Mouse (Mus musculus): ENCODE results near the gene Tmem138. TPM values are rescaled to one million over a fixed set of nuclear protein-coding genes. Genes with fewer than 3 reads are reported as not detected.

The Tmem138 gene
- polyA plus RNA-seq (2015; fragmentation: Nextera tagmentation; extraction: Ambion mirVana) = 28.4 and 29.4 TPM in 2 replicates

DNA sequence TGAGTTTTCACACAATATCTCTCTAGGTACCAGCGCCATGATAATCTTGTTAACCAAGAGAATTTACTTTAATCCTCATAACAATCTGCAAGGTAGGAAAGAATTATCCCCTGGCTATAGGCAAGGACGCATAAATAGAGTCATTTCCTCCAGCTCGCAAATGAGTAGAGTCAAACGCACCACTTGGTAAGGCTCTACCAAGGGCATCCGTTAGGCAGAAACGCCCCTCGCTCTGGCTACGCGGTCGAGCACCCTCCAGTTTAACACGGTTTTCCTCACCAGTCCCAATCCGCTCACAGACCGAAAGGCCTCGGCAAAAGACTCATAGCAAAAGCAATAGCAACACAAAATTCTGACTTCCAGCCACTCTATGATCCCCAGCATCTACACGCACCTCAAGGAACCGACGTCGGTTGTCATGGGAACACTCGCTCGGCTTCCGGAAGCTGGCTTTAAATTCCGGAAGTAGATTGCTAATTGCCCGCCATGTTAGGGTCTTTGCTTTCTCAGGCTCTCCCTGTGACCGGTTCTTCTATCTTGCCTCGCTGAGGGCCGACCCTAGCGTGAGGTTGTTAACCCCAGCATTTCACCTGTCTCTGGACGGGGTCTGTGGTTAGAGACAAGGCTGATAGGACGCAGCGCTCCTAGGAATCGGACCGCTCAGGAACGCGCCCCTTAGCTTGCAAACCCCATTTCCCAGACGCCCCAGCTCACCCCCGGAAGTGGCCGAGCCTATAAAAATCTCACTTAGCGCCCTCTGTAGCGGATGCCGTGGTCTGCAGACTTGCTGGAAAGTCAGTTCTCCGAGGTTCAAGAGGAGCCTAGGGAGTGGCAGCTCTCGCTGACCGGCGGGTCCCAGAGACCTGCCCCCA lies at the start of gene Tmem138, which contains the start of gene Cyb561a3:
TSS of gene Tmem138 (minus strand) at position 673 of the 872 bp plus-strand sequence.
TSS of gene Cyb561a3 (plus strand) at position 483 of the 872 bp plus-strand sequence.
- under 1% methylated on average over 44 of the region's 44 CpGs for WGBS
- H3K27ac ChIP-seq = peak within 1 kb of the TSS; percentile 94
- no peaks in the 10 kb centered on the region for H3K9me3 ChIP-seq

DNA sequence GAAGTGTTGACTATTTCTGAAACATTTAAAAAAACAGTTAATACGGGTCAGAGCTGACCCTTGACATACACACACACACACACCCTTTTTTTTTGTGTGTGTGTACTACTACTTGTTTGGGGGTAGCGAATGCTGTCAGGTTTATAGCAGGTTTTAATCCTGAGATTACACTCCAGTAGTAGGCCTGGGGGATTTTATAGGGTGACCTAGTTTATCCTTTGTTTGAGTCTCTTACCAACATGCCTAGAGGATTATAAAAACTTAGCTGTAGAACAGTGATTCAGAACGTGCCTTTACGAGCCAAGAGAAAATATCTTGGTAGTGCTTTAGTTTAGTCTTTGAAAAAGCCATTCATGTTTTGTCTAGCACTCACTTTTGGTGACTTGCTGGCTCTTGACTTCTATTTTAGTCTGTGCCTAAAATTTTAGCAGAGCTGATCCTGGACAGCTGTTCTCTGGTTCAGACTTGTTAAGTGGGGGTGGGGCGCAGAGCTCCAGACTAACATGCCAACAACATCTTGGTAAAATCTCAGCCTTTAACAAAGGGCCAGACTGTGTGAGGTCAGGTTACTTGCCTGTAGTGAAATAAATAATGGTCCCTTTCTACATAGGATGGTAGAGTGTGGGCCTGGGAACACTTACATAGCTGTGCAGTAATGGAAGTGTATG lies 31.5 kb upstream of the Tmem138 start:
- no peak for ATAC-seq (ENCODE audit: insufficient read depth, low FRiP score, low read depth)
- H3K27ac ChIP-seq = no peak overlapping the region
- peaks cover 30% of the 10 kb centered on the region for H3K4me1 ChIP-seq
- 62% methylated on average over 5 of the region's 5 CpGs for WGBS
- no peak overlapping the region for H3K9ac ChIP-seq
- H3K36me3 ChIP-seq = peaks cover 58% of the 10 kb centered on the region
- no peaks in the 10 kb centered on the region for H3K9me3 ChIP-seq
- no peaks in the 10 kb centered on the region for H3K27me3 ChIP-seq (replicated peaks)
- no peak overlapping the region for H3K4me2 ChIP-seq
- no peak overlapping the region for H3K4me3 ChIP-seq (replicated peaks)

More for the DNA sequence above, at the start of gene Tmem138, which contains the start of gene Cyb561a3:
- Histone ChIP-seq H3K36me3 (peaks cover 15% of the 10 kb centered on the region; the same call in 1 of the 2 replicates), H3K4me3 (replicated peaks) (peak within 1 kb of the TSS; percentile 74), H3K27me3 (replicated peaks) (no peaks in the 10 kb centered on the region), H3K9ac (peak within 1 kb of the TSS; percentile 77), H3K4me2 (peak within 1 kb of the TSS; percentile 80), H3K4me1 (peaks cover 15% of the 10 kb centered on the region; the same call in 1 of the 2 replicates)
- peak; percentile 93 for ATAC-seq (ENCODE audit: insufficient read depth, low FRiP score, low read depth)

DNA sequence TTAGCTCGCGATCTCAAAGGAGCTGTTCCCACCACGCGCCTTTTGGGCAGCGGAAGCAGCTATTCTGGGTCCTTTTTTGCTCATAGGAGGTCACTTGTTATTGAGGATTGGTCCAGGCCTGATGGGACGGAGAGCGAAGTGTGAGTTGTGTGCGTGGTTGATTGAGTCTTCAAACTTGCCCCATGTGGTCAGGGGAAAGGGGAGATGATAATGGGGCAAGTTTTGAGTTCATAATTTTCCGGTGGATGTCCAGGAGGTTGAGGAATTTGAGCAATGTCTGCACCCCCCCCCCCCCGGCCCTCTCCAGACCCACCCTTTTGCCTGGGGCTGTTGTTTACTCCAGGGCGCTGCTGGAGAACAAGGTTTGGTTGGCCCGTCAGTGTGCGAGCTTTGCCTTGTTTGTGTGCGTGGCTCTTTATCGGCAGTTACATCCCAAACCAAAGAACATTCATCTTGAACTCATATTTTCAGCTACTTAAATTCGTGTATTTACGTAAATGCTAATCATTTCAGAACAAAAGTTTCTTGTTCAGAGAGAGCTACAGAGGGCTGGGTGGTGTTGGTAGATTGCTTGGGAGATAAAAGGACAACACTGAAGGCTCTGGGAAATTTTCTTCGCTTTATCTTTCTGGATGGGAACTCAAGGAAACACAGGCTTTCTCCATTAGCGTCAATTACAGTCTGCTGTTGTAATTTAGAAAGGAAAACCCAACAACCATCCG lies 28.9 kb upstream of the Tmem138 start:
- peaks cover 33% of the 10 kb centered on the region for H3K4me1 ChIP-seq

DNA sequence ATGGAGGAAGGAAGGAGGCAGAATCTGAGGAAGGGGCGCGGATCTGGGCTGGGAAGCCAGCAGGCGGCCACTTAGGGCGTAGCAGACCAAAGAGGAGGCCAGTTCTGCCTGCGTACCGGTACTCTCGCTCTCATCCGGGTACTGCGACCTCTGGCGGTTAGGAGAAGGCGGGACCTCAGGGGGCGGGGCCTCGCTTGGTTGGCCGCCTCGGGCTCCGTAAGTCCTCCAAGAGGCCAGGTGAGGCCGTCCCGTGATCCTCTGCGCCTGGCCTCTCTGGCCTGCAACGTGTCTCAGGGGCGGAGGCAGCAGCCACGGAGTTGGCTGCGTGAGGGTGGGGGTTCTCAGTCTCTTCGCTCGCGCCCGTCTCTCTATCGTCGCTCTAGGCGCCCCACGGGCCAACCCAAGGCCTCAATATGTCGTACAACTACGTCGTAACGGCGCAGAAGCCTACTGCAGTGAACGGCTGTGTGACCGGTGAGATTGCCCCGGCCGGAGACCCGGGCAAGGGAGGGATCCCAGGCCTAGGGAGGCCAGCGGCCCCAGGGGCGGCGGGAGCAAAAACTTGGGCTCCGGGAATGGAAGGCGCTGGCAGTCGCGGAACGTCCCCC lies 28.2 kb upstream of the Tmem138 start, which contains the start of the genes Ddb1 and Tkfc:
TSS of gene Ddb1 (plus strand) at position 35 of the 608 bp plus-strand sequence.
TSS of gene Tkfc (minus strand) at position 362 of the 608 bp plus-strand sequence.
- WGBS = 0% methylated on average over 48 of the region's 49 CpGs
- Histone ChIP-seq H3K4me1 (peaks cover 33% of the 10 kb centered on the region), H3K9me3 (no peaks in the 10 kb centered on the region)

More for the DNA sequence above, 28.9 kb upstream of the Tmem138 start:
- peak overlapping the region; percentile 75 for H3K4me2 ChIP-seq
- no peaks in the 10 kb centered on the region for H3K9me3 ChIP-seq
- peaks cover 33% of the 10 kb centered on the region for H3K36me3 ChIP-seq
- H3K27me3 ChIP-seq (replicated peaks) = no peaks in the 10 kb centered on the region
- H3K4me3 ChIP-seq (replicated peaks) = peak overlapping the region; percentile 70
- peak overlapping the region; percentile 94 for H3K27ac ChIP-seq
- 5% methylated on average over 20 of the region's 20 CpGs for WGBS
- H3K9ac ChIP-seq = peak overlapping the region; percentile 94
- ATAC-seq (ENCODE audit: insufficient read depth, low FRiP score, low read depth) = no peak

DNA sequence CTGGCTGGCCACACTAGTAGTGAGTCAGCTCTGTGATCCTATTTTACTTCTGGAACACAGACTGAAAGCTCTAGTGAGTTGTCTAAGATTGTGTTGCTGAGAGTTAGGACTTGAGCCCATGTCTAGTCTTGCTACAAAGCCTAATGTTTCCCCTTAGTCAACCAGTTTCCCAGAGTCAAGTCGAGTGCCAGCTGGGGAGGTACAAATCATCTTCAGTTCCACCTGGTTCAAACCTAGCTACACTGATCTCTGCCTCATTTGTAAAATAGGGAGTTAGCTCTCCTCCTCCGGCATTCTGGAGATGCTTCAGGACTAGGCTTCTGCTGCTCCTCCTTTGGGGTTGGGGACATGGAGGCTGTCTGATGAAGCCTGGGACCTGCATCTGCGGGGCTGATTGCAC lies 27.4 kb upstream of the Tmem138 start:
- 47% methylated on average over 3 of the region's 3 CpGs for WGBS
- Histone ChIP-seq H3K9ac (peak overlapping the region; percentile 48), H3K27ac (peak overlapping the region; percentile 95), H3K4me3 (replicated peaks) (peak overlapping the region; percentile 70), H3K4me1 (peaks cover 33% of the 10 kb centered on the region), H3K27me3 (replicated peaks) (no peaks in the 10 kb centered on the region), H3K9me3 (no peaks in the 10 kb centered on the region), H3K4me2 (peak overlapping the region; percentile 75), H3K36me3 (peaks cover 20% of the 10 kb centered on the region; the same call in 1 of the 2 replicates)
- no peak for ATAC-seq (ENCODE audit: insufficient read depth, low FRiP score, low read depth)

More for the DNA sequence above, 28.2 kb upstream of the Tmem138 start, which contains the start of the genes Ddb1 and Tkfc:
- ATAC-seq (ENCODE audit: insufficient read depth, low FRiP score, low read depth) = peak; percentile 98
- peak within 1 kb of the TSS; percentile 70 for H3K4me3 ChIP-seq (replicated peaks)
- H3K9ac ChIP-seq = peak within 1 kb of the TSS; percentile 94
- peak within 1 kb of the TSS; percentile 75 for H3K4me2 ChIP-seq
- H3K36me3 ChIP-seq = peaks cover 26% of the 10 kb centered on the region
- H3K27ac ChIP-seq = peak within 1 kb of the TSS; percentile 95
- no peaks in the 10 kb centered on the region for H3K27me3 ChIP-seq (replicated peaks)

DNA sequence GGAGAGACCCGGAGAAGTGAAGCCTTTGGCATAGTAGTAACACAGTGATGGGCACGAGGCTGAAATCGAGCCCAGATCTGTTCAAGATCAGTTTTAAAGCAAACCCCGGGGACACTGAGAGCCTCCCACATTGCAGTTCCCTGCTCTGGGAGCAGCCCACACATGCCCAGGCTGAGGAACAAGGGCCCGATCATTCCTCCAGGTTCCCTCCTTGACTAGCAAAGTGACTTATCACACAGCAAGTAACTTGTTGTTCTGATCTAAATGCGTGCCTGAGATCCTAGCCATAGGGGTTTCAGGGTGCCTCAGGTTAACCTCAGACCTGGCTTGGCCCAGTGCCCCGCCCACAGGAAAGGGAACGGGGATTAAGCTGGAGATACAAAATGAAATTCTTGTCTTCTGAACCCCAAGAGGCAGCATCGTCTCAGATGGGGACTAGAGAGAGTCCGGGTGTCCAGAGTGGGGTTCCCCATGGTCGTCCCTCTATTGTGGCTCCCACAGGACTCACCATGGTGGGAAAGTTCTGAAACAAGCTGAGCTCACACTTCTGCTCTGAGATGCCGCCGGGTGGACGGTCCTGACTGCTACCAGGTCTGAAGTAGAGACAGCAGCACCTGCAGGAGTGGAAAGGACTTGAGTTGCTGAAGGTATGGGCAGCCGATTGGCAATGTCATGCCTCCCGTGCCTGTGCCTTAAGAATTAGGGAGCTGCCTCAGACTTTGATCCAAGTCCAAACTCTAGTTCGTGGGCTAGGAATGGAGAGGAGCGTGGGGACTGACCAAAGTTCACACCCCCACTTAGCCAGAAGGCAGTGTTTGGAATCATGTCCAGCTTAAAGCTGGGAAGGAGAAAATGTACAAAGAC lies 26.7 kb upstream of the Tmem138 start:
- Histone ChIP-seq H3K9ac (no peak overlapping the region), H3K4me3 (replicated peaks) (no peak overlapping the region), H3K27me3 (replicated peaks) (no peaks in the 10 kb centered on the region), H3K27ac (no peak overlapping the region), H3K4me2 (peak overlapping the region; percentile 75; the same call in 1 of the 2 replicates), H3K9me3 (no peaks in the 10 kb centered on the region), H3K4me1 (peaks cover 33% of the 10 kb centered on the region), H3K36me3 (peaks cover 16% of the 10 kb centered on the region; the same call in 1 of the 2 replicates)
- no peak for ATAC-seq (ENCODE audit: insufficient read depth, low FRiP score, low read depth)
- WGBS = 78% methylated on average over 18 of the region's 18 CpGs

DNA sequence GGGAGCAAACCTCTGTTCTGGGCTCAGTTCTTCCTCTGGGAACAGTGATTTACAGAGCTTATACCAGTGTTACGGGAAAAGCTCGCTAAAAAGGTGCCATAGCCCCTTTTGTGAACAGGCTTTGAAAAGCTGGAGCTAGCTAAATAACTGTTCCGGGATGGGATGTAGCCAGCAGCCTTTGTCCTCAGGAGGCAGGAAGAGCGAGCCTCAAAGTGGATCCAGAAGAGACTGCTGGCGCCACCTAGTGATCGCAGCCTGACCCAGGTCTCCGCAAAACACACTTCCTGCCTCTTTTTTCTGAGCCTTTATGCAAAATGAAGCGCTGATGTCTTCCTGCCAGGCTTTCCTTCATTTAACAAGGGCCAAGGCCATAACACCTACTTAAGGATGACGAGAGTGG lies 25.6 kb upstream of the Tmem138 start:
- H3K9ac ChIP-seq = peak overlapping the region; percentile 35; the same call in 1 of the 2 replicates
- no peaks in the 10 kb centered on the region for H3K27me3 ChIP-seq (replicated peaks)
- peaks cover 5% of the 10 kb centered on the region; the same call in 1 of the 2 replicates for H3K36me3 ChIP-seq
- no peak for ATAC-seq (ENCODE audit: insufficient read depth, low FRiP score, low read depth)
- peak overlapping the region; percentile 88 for H3K27ac ChIP-seq
- peak overlapping the region; percentile 51 for H3K4me2 ChIP-seq
- 1% methylated on average over 9 of the region's 9 CpGs for WGBS
- H3K9me3 ChIP-seq = no peaks in the 10 kb centered on the region
- H3K4me3 ChIP-seq (replicated peaks) = peak overlapping the region; percentile 31
- peaks cover 27% of the 10 kb centered on the region for H3K4me1 ChIP-seq

DNA sequence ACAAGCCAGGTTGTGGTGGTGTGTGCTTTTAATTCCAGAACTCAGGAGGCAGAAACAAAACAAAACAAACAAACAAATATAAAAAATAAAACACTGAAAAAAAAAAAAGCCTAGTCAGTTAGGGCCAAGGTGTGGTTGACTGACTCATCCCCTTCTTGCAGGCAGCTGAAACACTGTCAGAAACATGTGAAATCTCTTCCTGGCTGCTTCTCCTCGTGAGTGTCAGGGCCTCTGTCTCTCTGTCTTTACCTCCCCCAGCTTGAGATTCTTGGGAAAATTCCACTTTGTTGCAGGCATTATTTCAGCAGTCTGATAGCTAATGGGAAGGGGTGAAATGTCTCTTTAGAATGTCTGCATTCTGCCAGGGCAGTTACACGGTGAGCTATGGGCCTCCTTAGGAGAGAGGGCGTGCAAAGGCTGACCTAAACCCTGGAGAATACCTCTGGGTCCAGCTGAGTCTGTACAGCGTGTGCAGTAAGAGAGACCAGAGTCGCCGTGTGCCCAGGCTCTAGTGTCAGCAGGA lies 25.1 kb upstream of the Tmem138 start:
- Histone ChIP-seq H3K36me3 (no peaks in the 10 kb centered on the region), H3K27ac (peak overlapping the region; percentile 88), H3K9ac (peak overlapping the region; percentile 35; the same call in 1 of the 2 replicates), H3K9me3 (no peaks in the 10 kb centered on the region), H3K4me2 (peak overlapping the region; percentile 51), H3K4me1 (peaks cover 22% of the 10 kb centered on the region), H3K27me3 (replicated peaks) (no peaks in the 10 kb centered on the region), H3K4me3 (replicated peaks) (peak overlapping the region; percentile 31)
- ATAC-seq (ENCODE audit: insufficient read depth, low FRiP score, low read depth) = no peak
- 7% methylated on average over 6 of the region's 6 CpGs for WGBS

DNA sequence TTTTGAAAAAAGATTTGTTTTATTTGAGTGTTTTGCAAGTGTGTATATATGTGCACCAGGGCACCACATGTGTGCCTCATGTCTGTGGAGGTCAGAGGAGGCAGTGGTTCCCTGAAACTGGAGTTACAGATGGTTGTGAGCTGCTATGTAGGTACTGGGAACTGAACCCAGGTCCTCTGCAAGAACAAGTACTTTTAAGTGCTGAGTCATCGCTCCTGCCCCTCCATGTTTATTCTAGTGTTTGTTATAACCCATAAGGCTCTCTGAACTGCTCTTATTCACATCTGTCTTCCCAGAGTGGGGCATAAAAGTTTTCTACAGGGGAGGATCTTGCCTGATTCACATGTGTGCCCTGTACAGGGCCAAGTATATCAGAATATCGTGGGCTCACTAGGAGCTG lies 22.5 kb upstream of the Tmem138 start:
- H3K27ac ChIP-seq = no peak overlapping the region
- no peak for ATAC-seq (ENCODE audit: insufficient read depth, low FRiP score, low read depth)
- no peak overlapping the region for H3K4me2 ChIP-seq
- no peak overlapping the region for H3K9ac ChIP-seq
- H3K36me3 ChIP-seq = no peaks in the 10 kb centered on the region
- no peaks in the 10 kb centered on the region for H3K27me3 ChIP-seq (replicated peaks)
- H3K4me1 ChIP-seq = peaks cover 12% of the 10 kb centered on the region; the same call in 1 of the 2 replicates
- H3K4me3 ChIP-seq (replicated peaks) = no peak overlapping the region
- WGBS = 95% methylated on average over 2 of the region's 2 CpGs
- H3K9me3 ChIP-seq = no peaks in the 10 kb centered on the region

DNA sequence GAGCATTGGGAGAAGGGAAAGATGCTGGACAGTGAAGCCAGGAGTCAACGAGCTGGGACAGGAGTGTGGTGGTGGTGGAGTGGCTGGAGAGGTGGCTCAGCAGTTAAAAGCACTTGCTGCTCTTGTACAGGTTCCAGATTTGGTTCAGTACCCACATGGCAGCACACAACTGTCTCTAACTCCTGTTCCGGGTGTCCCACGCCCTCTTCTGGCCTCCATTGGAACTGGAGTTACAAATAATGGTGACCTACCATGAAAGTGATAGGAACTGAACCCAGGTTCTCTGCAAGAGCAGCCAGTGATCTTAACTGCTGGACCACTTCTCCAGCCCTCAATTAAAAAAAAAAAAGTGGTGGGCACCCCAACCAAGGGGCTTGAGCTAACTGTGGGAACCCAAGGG lies 21.0 kb upstream of the Tmem138 start:
- Histone ChIP-seq H3K9me3 (no peaks in the 10 kb centered on the region), H3K4me2 (no peak overlapping the region), H3K4me3 (replicated peaks) (no peak overlapping the region), H3K27ac (no peak overlapping the region), H3K27me3 (replicated peaks) (no peaks in the 10 kb centered on the region), H3K4me1 (0 out of 2 replicates have a peak, but pooled peaks cover 2% of the 10 kb centered on the region), H3K36me3 (no peaks in the 10 kb centered on the region), H3K9ac (no peak overlapping the region)
- WGBS = 39% methylated on average over 3 of the region's 3 CpGs
- no peak for ATAC-seq (ENCODE audit: insufficient read depth, low FRiP score, low read depth)
